Mouse (Mus musculus) left cerebral cortex, adult 2 months (tissue): ENCODE measurements around the gene Fgf22. TPM values are rescaled to one million over a fixed set of nuclear protein-coding genes. Genes with fewer than 3 reads are reported as not detected.

ENCODE experiments used
- DNase-seq, 2 experiments: peaks; one replicate each; pipeline ENCODE4 v3.0.0; 2021 to 2022; ENCODE audit warnings: low spot score in 2 of 2, mixed read lengths in 1 of 2; ENCODE audit errors: extremely low spot score in 1 of 2
- H3K27ac ChIP-seq: fragments of 200-600 bp; 2 replicates; pipeline ENCODE4 v1.8.1; 2022
- H3K4me3 ChIP-seq: fragments of 200-600 bp; 2 replicates; pipeline ENCODE4 v1.8.1; 2022
- CTCF ChIP-seq: fragments of 200-600 bp; IDR thresholded peaks from 2 replicates; pipeline ENCODE4 v1.8.1; 2022; ENCODE audit warnings: antibody characterized with exemption, mild to moderate bottlenecking, moderate library complexity
- intact Hi-C: fragments of 180-260 bp; cut with DNase I; formaldehyde crosslinking; loops from one replicate; pipeline ENCODE4 v1.15.1; 2025
- total RNA-seq, 2 experiments: library from RNA; stranded (reverse); gene quantifications; 2 replicates each; pipeline ENCODE4 v1.2.3; 2021

Fgf22 gene
- total RNA-seq, 2 experiments from 2014 or later, result 4.5 to 4.8 TPM

GRCm38 (mm10) chr10:79783920-79784800, 29.3 kb downstream of the Fgf22 start:
- DNase-seq, result no peak
- Histone ChIP-seq H3K4me3 (no peak overlapping the region), H3K27ac (no peak overlapping the region)
- peak; percentile 59 for TF ChIP-seq CTCF
- intact Hi-C loops, result no loop called here

DNA sequence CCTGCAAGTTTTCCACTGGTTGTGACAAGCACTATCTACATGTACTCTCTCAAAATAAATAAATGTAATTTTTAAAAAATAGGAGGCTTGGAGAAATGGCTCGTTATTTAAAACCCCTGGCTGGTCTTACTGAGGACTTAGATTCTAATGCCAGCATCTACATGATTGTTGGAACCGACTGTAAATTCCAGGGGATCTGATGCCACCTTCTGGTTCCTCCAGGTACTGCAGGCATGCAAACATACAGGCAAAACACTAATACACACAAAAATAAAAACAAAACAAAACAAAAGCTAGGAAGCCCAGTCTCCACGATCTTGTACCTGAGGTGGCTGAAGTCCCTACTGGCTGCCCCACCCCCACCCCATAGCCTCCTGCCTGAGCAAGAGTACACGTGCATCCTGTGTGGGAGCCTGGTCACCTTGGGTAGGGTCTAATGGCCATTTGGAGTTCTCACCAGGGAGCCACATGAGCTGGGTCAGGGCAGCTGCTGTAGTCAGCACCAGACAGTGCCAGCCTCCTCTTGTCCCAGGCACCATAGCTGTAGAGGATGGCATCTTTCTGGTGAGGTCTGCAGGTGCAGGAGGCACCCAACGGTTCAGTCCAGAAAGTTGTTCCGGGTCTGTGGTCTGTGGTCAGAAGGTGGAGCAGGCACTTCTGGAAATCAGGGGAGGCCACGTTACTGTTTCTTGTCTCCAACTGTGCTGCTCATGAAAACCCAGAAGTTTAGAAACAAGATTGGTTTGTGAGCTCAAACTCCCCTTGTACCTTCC, 33.7 kb downstream of the Fgf22 start:
- Histone ChIP-seq H3K27ac (no peak overlapping the region), H3K4me3 (no peak overlapping the region)
- intact Hi-C loops, result no loop called here
- DNase-seq, result peak in 1 of 2 experiments; percentile 71
- peak; percentile 92 for TF ChIP-seq CTCF

DNA sequence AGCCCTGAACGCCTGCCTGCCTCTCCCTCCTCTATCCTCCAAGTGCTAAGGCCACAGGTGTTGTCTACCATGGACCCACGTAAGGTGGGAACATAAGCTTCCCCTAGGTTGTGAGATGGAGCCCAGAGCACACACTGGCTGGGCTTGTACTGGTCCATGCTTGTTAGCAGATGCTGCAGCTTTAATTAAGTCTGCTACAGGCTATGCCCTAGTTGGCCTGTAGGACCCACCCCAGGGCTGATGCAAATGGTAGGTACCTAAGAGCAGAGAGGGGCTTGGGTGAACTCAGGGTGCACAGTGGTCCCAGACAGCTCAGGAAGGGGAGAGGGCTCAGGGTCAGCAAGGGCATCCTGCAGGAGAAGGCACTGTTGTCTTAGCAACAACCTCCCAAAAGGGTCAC, 34.7 kb downstream of the Fgf22 start:
- Histone ChIP-seq H3K4me3 (no peak overlapping the region), H3K27ac (no peak overlapping the region)
- no peak for TF ChIP-seq CTCF
- intact Hi-C loops, result no loop called here
- no peak for DNase-seq

- Histone ChIP-seq H3K27ac (0 out of 2 replicates have a peak within 1 kb of the TSS, but pooled peaks have one; percentile 28), H3K4me3 (no peak within 1 kb of the TSS)
- no peak for TF ChIP-seq CTCF
- DNase-seq, result no peak
- intact Hi-C loops, result no loop called here
These were observed 36.0 kb downstream of the Fgf22 start, which contains the start of gene Prss57 for GRCm38 (mm10) chr10:79790861-79791260. Gene Prss57, minus strand, starts transcription at chr10:79790961.

DNA sequence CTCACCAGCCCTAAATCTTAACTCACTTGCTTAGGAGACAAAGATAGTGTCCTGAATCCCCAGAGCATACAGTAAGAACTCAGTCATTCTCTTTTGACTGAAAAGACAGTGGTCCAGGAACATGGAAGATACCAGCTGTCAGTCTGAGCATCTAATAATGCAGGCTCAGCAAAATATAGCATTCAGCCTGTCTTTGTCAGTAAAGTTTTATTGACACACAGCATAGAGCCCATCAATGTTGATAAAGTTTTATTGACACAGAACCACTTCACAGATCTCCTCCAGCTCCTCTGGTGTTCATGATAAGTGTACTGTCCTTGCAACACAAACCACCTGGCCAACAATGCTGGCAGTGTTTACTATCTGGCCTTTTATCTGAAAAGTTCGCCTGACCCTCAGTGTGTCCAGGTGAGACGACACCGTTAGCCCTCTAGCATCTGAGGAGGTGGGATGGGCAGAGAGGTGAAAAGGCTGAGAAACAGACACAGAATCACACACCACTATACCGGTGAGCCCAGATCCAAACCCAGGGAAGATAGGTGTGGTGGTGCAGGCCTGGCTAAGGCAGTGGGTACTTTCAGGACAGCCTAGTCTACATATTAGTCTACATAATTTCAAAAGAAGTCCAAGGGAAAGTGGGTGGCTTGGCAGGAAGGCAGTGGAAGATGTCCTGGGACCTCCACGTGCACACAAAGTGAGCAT, 37.6 kb downstream of the Fgf22 start:
- H3K4me3 ChIP-seq, result peak overlapping the region; percentile 70
- no peak for TF ChIP-seq CTCF
- intact Hi-C loops, result loop anchor here (1.0 kb wide), 1 partner anchor 20 kb away; no protein-coding TSS in a partner anchor
- peak overlapping the region; percentile 97 for H3K27ac ChIP-seq
- DNase-seq, result no peak

- peak within 1 kb of the TSS; percentile 70 for H3K4me3 ChIP-seq
- intact Hi-C loops, result loop anchor here (1.0 kb wide), 1 partner anchor 19 kb away; no protein-coding TSS in a partner anchor
- peak within 1 kb of the TSS; percentile 97 for H3K27ac ChIP-seq
- peak; percentile 84 to 88 for DNase-seq
- peak; percentile 96 for TF ChIP-seq CTCF
These were observed 38.3 kb downstream of the Fgf22 start, which contains the start of gene Palm for GRCm38 (mm10) chr10:79793051-79793737. Gene Palm, plus strand, starts transcription at chr10:79793572.

DNA sequence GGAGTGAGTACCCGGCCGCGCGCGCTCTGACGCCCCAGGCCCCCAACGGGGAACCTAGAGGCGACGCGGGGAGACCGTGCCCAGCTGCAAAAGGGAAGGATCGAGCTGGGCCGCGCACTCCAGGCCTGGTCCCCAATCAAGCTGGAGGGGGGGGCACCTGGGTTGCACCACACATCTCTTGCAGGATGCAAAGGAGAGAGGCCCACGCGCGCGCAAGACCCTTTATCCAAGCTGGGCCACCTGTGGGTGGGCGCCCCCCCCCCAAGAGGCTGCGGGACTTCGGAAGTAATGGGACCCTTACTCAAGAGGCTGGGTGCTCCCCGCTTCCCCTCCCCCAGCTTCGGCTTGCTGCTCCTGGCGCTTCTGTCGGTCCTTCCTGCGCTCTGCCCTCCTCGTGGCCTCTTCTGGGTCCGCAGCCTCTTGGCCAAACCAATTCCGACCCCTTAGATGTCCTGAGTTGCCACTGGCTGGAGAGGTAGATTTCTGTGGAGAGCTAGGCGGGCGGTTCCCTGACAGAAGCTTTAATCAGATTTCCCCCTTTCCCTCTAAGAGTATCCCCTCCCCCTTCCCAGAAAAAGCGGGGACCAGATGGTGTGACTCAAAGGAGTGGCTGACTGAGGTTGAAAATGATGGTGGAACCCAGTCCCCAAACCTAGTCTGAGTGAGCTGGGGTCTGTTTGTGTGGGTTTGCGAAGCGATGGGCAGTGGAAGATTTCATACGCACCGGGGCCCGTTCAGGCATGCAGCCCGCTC, 39.0 kb downstream of the Fgf22 start:
- Histone ChIP-seq H3K27ac (peak overlapping the region; percentile 97), H3K4me3 (peak overlapping the region; percentile 70)
- TF ChIP-seq CTCF, result no peak
- peak in 1 of 2 experiments; percentile 59 for DNase-seq
- intact Hi-C loops, result loop anchor here (1.0 kb wide), 2 partner anchors 11 to 18 kb away; no protein-coding TSS in a partner anchor

DNA sequence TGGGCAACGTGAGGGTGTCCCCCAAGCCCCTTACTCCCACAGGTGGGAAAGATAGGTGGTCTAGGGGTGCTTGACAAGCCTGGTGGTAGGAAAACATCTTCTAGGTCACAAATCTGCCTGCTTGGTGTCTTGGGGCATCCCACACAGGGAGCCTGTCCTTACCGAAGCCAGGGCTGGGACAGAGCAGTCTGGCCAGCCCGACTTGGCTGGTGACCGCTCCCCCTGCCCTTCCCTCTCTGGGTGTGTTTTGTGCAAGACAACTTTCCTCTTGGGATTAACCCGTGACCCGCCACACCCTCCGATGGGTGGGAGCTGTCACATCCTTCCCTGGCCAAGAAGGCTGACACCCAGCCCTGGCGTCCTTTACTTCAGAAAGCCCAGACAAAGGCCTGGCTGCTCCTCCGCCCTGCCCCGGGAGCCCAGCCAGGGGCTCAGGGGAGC, 39.6 kb downstream of the Fgf22 start:
- intact Hi-C loops, result loop anchor here (1.0 kb wide), 1 partner anchor 11 kb away; no protein-coding TSS in a partner anchor
- peak overlapping the region; percentile 70 for H3K4me3 ChIP-seq
- no peak for TF ChIP-seq CTCF
- peak; percentile 35 to 49 for DNase-seq
- peak overlapping the region; percentile 97 for H3K27ac ChIP-seq

GRCm38 (mm10) chr10:79795905-79796304, 41.0 kb downstream of the Fgf22 start:
- H3K4me3 ChIP-seq, result no peak overlapping the region
- TF ChIP-seq CTCF, result peak; percentile 38
- no peak overlapping the region for H3K27ac ChIP-seq
- intact Hi-C loops, result no loop called here
- no peak for DNase-seq

GRCm38 (mm10) chr10:79797326-79797725, 42.5 kb downstream of the Fgf22 start:
- no peak; the same call in 1 of the 2 replicates for TF ChIP-seq CTCF
- intact Hi-C loops, result no loop called here
- Histone ChIP-seq H3K27ac (peak overlapping the region; percentile 63), H3K4me3 (no peak overlapping the region)
- DNase-seq, result no peak
